Mouse (Mus musculus): ENCODE measurements around the gene Hells. TPM values are rescaled to one million over a fixed set of nuclear protein-coding genes. Genes with fewer than 3 reads are reported as not detected.

Hells gene
- total RNA-seq, 2 experiments from 2014 or later = 129 to 133 TPM

DNA sequence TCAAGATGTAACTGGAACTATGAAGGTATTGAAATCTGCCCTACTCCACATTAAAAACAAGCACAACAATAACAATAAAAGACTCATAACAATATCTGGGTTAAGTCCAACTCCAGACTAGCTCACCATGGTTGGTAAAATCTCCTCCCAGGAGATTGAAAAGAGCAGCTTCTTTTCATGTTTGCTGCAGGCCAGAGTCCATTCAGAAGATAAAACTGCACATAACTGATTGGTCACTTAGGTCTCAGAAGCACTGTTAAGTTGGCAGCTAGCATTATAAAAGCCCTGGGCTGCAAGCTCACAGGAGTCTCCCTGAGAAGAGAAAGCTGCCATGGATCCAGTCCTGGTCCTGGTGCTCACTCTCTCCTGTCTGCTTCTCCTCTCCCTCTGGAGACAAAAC is 76.0 kb downstream of the Hells start, which contains the start of gene Cyp2c55:
Gene Cyp2c55 (plus strand): TSS at position 305 of the 400 bp plus-strand sequence.
- ATAC-seq (replicated peaks; ENCODE audit: poor library complexity, severe bottlenecking) = no peak

Other genes with a start within 250 kb of the Hells start
- 17.5 and 18.5 TPM in 2 replicates for gene Noc3l, start 111.7 kb upstream of the Hells start, total RNA-seq (2014; fragmentation: Nextera tagmentation)
- gene Noc3l, start 111.7 kb upstream of the Hells start, total RNA-seq (2017) = 32.5 and 40.2 TPM in 2 replicates
- gene Tbc1d12, start 94.3 kb upstream of the Hells start, total RNA-seq (2014; fragmentation: Nextera tagmentation) = 2.5 and 4.4 TPM in 2 replicates
- gene Tbc1d12, start 94.3 kb upstream of the Hells start, total RNA-seq (2017) = 0.67 and 2.1 TPM in 2 replicates
- not detected in 2 replicates for gene Cyp2c55, start 76.1 kb downstream of the Hells start, total RNA-seq (2014; fragmentation: Nextera tagmentation)
- not detected in 2 replicates for gene Cyp2c55, start 76.1 kb downstream of the Hells start, total RNA-seq (2017)
- not detected in 2 replicates for gene Cyp2c65, start 130.1 kb downstream of the Hells start, total RNA-seq (2014; fragmentation: Nextera tagmentation)
- not detected in 2 replicates for gene Cyp2c65, start 130.1 kb downstream of the Hells start, total RNA-seq (2017)
- not detected in 2 replicates for gene Cyp2c66, start 183.0 kb downstream of the Hells start, total RNA-seq (2014; fragmentation: Nextera tagmentation)
- not detected in 2 replicates for gene Cyp2c66, start 183.0 kb downstream of the Hells start, total RNA-seq (2017)